Mouse (Mus musculus) megakaryocyte, embryonic 14.5 days (primary cell): ENCODE results near the gene Adam11. TPM values are rescaled to one million over a fixed set of nuclear protein-coding genes. Genes with fewer than 3 reads are reported as not detected.

Experiments
- H3K27me3 ChIP-seq: replicated peaks from 2 replicates; pipeline ENCODE3; 2012; ENCODE audit warnings: inconsistent platforms
- H3K36me3 ChIP-seq: replicated peaks from 2 replicates; pipeline ENCODE3; 2012; ENCODE audit warnings: low read length, inconsistent platforms, mixed read lengths
- H3K4me1 ChIP-seq: 2 replicates; pipeline ENCODE4 v1.6.1; 2012; ENCODE audit warnings: inconsistent platforms
- H3K4me3 ChIP-seq: replicated peaks from 2 replicates; pipeline ENCODE3; 2012; ENCODE audit warnings: moderate library complexity, mild to moderate bottlenecking, inconsistent platforms
- H3K9me3 ChIP-seq: 2 replicates; pipeline ENCODE4 v1.6.1; 2012; ENCODE audit warnings: inconsistent platforms
- FLI1 ChIP-seq: IDR thresholded peaks from 2 replicates; pipeline ENCODE4 v1.6.1; 2012; ENCODE audit warnings: low read length, inconsistent platforms, mixed read lengths
- GATA1 ChIP-seq: IDR thresholded peaks from 3 replicates; pipeline ENCODE4 v1.6.1; 2012; ENCODE audit warnings: mixed read lengths, low read length, inconsistent platforms, borderline replicate concordance
- polyA plus RNA-seq: library from polyadenylated mRNA; stranded (reverse); fragments of >175 nt; gene quantifications from 2 replicates; pipeline ENCODE4 v1.2.3, GENCODE M21; 2012; ENCODE audit warnings: low replicate concordance; ENCODE audit not compliant: insufficient read depth

Gene Adam11
- polyA plus RNA-seq, 1 experiment = 0.78 TPM

DNA sequence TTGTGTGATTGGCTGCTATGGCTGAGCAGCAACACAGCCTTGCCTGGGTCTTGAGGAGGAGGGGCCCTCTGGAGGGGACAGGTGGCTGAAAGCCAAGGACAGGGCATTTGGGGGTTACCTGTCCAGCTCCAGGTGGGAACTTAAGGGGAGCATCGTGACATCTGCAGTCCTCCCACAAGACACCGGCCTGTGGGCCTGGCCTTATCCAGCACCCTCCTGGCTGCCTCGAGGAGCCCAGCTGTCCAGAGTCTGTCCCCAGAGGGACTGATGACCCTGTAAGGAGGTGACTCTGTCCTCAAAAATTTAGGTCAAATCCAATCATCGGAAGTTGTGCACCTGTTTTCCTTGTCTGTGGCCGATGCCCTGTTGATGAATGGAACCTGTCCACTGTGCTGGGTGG, 4.2 kb downstream of the Adam11 start:
- Histone ChIP-seq H3K27me3 (peaks cover 82% of the 10 kb centered on the region), H3K4me3 (no peak overlapping the region), H3K36me3 (no peaks in the 10 kb centered on the region), H3K4me1 (peaks cover 11% of the 10 kb centered on the region), H3K9me3 (no peaks in the 10 kb centered on the region)
- no peak for TF ChIP-seq FLI1
- TF ChIP-seq GATA1 = no peak

- no peaks in the 10 kb centered on the region for H3K9me3 ChIP-seq
- H3K27me3 ChIP-seq = peaks cover 82% of the 10 kb centered on the region
These were observed 5.9 kb downstream of the Adam11 start for GRCm38 (mm10) chr11:102767055-102767670.

DNA sequence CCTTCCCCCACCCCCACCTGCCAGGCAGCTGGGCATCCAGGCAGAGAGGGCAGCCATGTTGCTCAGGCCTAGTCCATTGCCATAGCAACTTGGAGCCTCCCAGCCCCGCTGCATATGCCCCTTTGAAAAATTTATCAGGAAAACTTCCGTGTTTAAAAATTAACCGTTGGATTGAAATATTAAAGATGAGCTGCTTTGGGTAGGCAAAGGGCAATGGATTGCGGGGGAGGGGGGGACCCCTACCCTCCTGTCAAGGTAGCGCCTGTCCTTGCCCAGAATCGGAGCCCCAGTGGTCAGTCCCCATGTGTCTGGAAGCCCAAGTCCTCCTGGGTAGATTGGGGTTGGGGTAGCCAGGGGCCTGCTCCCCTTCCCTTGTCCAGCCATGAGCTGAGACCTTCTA, 7.9 kb downstream of the Adam11 start:
- Histone ChIP-seq H3K9me3 (no peaks in the 10 kb centered on the region), H3K36me3 (no peaks in the 10 kb centered on the region), H3K4me3 (no peak overlapping the region), H3K27me3 (peaks cover 80% of the 10 kb centered on the region), H3K4me1 (peaks cover 4% of the 10 kb centered on the region)
- TF ChIP-seq GATA1 = no peak
- TF ChIP-seq FLI1 = no peak

More at GRCm38 (mm10) chr11:102767055-102767670, 5.9 kb downstream of the Adam11 start:
- Histone ChIP-seq H3K4me1 (peaks cover 4% of the 10 kb centered on the region), H3K36me3 (no peaks in the 10 kb centered on the region), H3K4me3 (no peak overlapping the region)
- TF ChIP-seq GATA1 (no peak), FLI1 (no peak)

DNA sequence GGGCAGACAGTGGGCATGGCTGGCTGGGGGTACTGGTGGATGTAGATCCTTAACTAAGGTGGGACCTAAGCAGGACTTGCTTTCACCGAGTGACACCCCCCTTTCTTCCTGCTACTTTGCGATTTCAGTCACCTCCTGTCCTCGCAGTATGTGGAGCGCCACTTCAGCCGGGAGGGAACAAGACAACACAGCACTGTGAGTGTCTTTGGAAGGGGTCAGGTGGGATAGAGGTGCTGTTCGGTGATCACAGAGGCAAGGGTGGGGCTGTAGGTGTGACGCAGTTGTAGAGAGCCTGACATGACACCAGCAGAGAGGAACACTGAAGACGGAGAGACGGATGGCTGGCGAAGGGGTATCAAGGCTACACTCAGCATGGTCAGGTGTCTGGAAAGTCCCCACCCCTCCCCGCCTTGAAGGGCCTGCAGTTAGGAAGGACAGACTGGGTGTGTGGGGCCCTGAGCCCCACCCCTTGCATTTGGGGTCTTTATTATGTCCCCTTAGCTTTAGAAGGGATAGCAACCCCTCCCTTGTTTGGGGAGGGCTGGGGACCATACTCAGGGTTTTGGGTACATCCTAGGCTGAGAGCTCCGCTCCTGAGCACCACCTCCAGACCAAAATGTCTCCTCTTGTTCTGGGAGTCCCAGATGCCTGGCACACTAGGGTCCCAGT, 8.9 kb downstream of the Adam11 start:
- Histone ChIP-seq H3K4me3 (no peak overlapping the region), H3K27me3 (peaks cover 80% of the 10 kb centered on the region), H3K4me1 (peaks cover 13% of the 10 kb centered on the region), H3K9me3 (no peaks in the 10 kb centered on the region), H3K36me3 (no peaks in the 10 kb centered on the region)
- TF ChIP-seq FLI1 = no peak
- no peak for TF ChIP-seq GATA1

GRCm38 (mm10) chr11:102770662-102771435, 9.6 kb downstream of the Adam11 start:
- Histone ChIP-seq H3K4me3 (no peak overlapping the region), H3K4me1 (peaks cover 13% of the 10 kb centered on the region), H3K27me3 (peaks cover 81% of the 10 kb centered on the region), H3K9me3 (no peaks in the 10 kb centered on the region), H3K36me3 (no peaks in the 10 kb centered on the region)
- TF ChIP-seq FLI1 (no peak), GATA1 (no peak)

DNA sequence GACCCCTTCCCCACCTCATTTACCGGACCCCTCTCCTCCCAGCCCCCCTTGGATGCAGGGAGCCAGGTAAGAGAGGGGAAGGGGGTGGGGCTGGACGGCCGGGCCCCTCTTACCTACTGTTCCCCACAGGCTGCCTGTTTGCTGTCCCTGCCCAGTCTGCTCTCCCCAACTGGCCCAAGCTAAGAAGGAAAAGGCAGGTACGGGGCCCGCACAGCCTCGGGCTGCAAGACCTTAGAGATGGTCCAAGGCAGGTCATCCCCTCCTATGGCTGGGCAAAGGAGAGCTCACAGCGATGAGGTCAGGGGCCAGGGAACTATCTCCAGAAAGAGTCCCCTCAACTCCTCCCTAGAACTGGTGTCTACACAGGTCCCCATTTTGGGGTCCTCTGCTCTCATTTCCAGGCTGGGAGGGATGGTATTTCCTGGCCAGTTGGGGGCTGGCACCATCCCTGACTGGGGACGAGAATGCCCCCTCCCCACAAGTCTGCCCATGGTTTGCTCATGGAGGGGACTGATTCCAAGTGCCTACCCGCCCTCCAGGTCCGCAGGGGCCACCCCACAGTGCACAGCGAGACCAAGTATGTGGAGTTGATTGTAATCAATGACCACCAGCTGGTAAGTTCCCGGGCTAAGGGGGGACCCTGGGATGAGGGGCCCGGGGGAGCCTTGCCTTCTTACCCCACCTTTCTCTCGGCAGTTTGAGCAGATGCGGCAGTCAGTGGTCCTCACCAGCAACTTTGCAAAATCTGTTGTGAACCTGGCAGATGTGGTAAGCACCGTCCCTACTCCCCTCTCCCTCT, 10.9 kb downstream of the Adam11 start:
- H3K4me1 ChIP-seq = peaks cover 16% of the 10 kb centered on the region
- TF ChIP-seq FLI1 (no peak), GATA1 (no peak)
- H3K9me3 ChIP-seq = peaks cover 6% of the 10 kb centered on the region; the same call in 1 of the 2 replicates
- H3K27me3 ChIP-seq = peaks cover 90% of the 10 kb centered on the region
- H3K4me3 ChIP-seq = no peak overlapping the region
- H3K36me3 ChIP-seq = no peaks in the 10 kb centered on the region

DNA sequence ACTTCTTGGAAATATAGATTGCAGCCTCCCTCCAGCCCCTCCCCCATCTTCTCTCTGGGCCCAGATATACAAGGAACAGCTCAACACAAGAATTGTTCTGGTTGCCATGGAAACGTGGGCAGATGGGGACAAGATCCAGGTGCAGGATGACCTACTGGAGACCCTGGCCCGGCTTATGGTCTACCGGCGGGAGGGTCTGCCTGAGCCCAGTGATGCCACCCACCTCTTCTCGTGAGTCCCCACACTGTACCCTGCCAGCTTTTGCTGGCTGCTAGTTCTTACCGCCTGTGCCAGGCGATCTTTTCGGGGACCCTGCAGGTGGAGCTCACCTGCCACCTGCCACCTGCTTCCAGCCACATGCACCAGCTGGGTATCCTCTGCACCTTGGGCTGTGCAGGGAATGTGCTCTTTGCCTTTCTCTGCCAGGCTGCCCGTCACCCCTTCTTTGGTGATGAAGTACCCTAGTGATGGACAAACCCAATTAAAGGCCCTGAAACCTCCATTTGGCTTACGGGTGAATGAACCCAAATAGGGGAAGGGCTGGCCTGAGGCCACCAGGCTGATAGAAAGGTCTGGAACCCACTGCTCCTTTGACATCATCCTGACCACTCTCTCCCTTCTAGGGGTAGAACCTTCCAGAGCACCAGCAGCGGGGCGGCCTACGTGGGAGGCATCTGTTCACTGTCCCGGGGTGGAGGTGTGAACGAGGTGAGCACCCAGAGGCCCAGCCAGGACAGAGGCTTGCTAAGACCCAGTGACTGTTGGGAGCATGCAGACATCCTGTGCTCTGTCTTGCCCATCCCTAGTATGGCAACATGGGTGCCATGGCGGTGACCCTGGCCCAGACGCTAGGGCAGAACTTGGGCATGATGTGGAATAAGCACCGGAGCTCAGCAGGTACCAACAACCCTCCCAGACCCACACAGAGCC, 11.8 kb downstream of the Adam11 start:
- TF ChIP-seq GATA1 (no peak), FLI1 (no peak)
- Histone ChIP-seq H3K9me3 (peaks cover 6% of the 10 kb centered on the region; the same call in 1 of the 2 replicates), H3K4me3 (no peak overlapping the region), H3K36me3 (no peaks in the 10 kb centered on the region), H3K27me3 (peaks cover 90% of the 10 kb centered on the region), H3K4me1 (peaks cover 16% of the 10 kb centered on the region)

DNA sequence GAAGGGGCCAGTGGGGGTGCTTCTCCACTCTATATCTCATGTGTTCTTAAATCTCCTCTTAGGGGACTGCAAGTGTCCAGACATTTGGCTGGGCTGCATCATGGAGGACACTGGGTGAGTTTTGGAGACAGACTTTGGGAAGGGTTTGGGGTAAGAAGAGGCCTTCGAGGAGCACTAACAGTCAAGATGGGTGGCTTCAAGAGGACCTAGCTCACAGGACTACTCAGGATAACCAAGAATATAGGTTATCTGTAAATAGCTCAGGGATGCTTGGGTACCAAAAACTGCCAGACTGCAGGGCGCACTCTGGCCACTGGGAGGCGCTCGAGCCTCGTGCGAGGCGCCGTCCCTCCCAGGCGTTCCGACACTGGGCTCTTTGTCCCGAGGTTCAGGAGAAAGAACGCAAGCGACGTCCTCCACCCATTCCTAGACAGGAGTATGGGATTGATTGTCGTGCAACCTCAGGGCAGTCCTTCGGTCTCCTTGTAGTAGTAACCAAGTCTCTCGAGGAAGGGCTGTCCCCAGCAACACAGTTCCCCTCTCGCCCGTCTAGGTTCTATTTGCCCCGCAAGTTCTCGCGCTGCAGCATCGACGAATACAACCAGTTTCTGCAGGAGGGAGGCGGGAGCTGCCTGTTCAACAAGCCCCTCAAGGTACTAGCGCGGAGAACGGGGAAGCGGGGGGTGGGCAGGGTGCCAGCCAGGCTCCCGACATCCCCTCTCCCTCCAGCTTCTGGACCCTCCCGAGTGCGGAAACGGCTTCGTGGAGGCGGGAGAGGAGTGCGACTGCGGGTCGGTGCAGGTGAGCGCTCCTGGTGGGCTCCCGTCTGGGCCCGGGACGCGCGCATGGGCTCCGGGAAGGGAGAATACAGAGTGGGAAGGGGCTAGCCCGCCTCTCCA, 12.7 kb downstream of the Adam11 start:
- Histone ChIP-seq H3K4me3 (peak overlapping the region; percentile 90), H3K27me3 (peaks cover 94% of the 10 kb centered on the region), H3K4me1 (peaks cover 16% of the 10 kb centered on the region), H3K36me3 (no peaks in the 10 kb centered on the region), H3K9me3 (peaks cover 6% of the 10 kb centered on the region; the same call in 1 of the 2 replicates)
- TF ChIP-seq FLI1 (no peak), GATA1 (no peak)
